Mouse (Mus musculus) Muller cell, postnatal 12 days (primary cell): ENCODE measurements around the gene Mctp2.
"Not testable (repeated sequence)": the region's sequence is repeated elsewhere in the genome, so short reads cannot be mapped to it uniquely, and the experiment has no call there.

Source experiments
- DNase-seq: peaks from one replicate; pipeline ENCODE4 v3.0.0-alpha.2; 2015; ENCODE audit errors: inconsistent ontology term

The Mctp2 gene

GRCm38 (mm10) chr7:72271546-72271945 lies 34.9 kb downstream of the Mctp2 start:
- DNase-seq: no peak

GRCm38 (mm10) chr7:72269994-72270393 lies 36.4 kb downstream of the Mctp2 start:
- no peak for DNase-seq

- no peak for DNase-seq
Observed at GRCm38 (mm10) chr7:72260766-72261655, 45.4 kb downstream of the Mctp2 start.

GRCm38 (mm10) chr7:72259045-72259444 lies 47.4 kb downstream of the Mctp2 start:
- no peak for DNase-seq

- not testable (repeated sequence) for DNase-seq
Observed at GRCm38 (mm10) chr7:72250326-72250725, 56.1 kb downstream of the Mctp2 start.

GRCm38 (mm10) chr7:72241269-72241668 lies 65.1 kb downstream of the Mctp2 start:
- no peak for DNase-seq

- DNase-seq: peak; percentile 37
Observed at GRCm38 (mm10) chr7:72239782-72240493, 66.5 kb downstream of the Mctp2 start.

GRCm38 (mm10) chr7:72238575-72238974 lies 67.8 kb downstream of the Mctp2 start:
- DNase-seq: peak; percentile 47

GRCm38 (mm10) chr7:72234433-72234998 lies 71.9 kb downstream of the Mctp2 start:
- DNase-seq: no peak

- DNase-seq: peak; percentile 7
Observed at GRCm38 (mm10) chr7:72231182-72231877, 75.1 kb downstream of the Mctp2 start.

- no peak for DNase-seq
Observed at GRCm38 (mm10) chr7:72229925-72230324, 76.5 kb downstream of the Mctp2 start.

GRCm38 (mm10) chr7:72223558-72223957 lies 82.8 kb downstream of the Mctp2 start:
- no peak for DNase-seq

GRCm38 (mm10) chr7:72222532-72222931 lies 83.9 kb downstream of the Mctp2 start:
- no peak for DNase-seq

GRCm38 (mm10) chr7:72218048-72218447 lies 88.4 kb downstream of the Mctp2 start:
- DNase-seq: no peak

GRCm38 (mm10) chr7:72215563-72216215 lies 90.7 kb downstream of the Mctp2 start:
- DNase-seq: no peak

- DNase-seq: no peak
Observed at GRCm38 (mm10) chr7:72210201-72210600, 96.2 kb downstream of the Mctp2 start.

GRCm38 (mm10) chr7:72209296-72209695 lies 97.1 kb downstream of the Mctp2 start:
- no peak for DNase-seq

- no peak for DNase-seq
Observed at GRCm38 (mm10) chr7:72206841-72207240, 99.6 kb downstream of the Mctp2 start.

GRCm38 (mm10) chr7:72195709-72196108 lies 110.7 kb downstream of the Mctp2 start:
- no peak for DNase-seq

- DNase-seq: no peak
Observed at GRCm38 (mm10) chr7:72193304-72193703, 113.1 kb downstream of the Mctp2 start.

GRCm38 (mm10) chr7:72181651-72182050 lies 124.8 kb downstream of the Mctp2 start:
- DNase-seq: no peak
